Mouse (Mus musculus) olfactory bulb, adult 2 months (tissue): Measurements from ENCODE around the gene Pgrmc2.

Experiments
- CTCF ChIP-seq: fragments of 200-500 bp; IDR thresholded peaks from 2 replicates; pipeline ENCODE4 v1.5.1; 2012; ENCODE audit warnings: low read depth, mild to moderate bottlenecking, low read length, moderate library complexity; ENCODE audit not compliant: insufficient read depth
- POLR2A ChIP-seq: fragments of 200-500 bp; IDR thresholded peaks from 2 replicates; pipeline ENCODE4 v1.6.1; 2012; ENCODE audit warnings: mild to moderate bottlenecking, low read depth, low read length, moderate library complexity; ENCODE audit not compliant: insufficient read depth

DNA sequence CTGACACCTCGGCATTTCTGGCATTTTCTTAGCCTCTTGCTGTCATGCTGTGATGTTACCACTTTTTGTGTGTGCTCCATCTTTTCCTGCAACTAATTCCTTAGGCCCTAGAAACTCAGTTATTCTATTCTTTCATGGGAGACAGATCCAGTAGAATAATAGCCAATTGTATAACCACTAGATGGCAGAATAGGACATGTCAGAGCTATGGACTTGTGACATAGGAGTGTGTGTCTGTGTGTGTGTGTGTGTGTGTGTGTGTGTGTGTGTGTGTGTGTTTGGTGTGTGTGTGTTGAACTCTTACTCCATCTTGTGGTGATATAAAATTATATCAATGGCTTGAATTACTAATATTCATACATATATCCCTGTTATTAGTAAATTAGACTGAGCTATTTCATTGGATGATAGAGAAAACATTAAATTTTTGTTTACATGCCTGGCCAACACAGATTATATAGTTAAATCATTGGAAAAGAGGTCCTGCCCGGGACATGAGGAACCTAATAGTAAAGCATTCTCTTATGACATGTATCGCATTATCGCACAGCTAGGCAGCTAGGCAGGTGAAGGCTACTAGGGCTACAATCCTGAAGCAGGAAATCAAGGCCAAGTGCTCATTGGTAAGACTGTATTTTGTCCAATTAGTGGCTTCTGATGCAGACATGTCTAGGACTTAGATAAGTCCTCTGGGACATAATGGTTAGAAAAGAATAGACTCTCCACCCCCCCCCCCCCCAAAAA, 40.5 kb downstream of the Pgrmc2 start:
- TF ChIP-seq CTCF (no peak), POLR2A (no peak)
